Mouse (Mus musculus): ENCODE data around the gene Cfap73.

Cfap73 gene

GRCm38 (mm10) chr5:120634131-120634530, at the start of gene Cfap73:
Gene Cfap73, minus strand, starts transcription at chr5:120634235.
- no peak for DNase-seq (ENCODE audit: extremely low read depth, low read depth, low spot score)

GRCm38 (mm10) chr5:120682982-120683771, 49.1 kb upstream of the Cfap73 start:
- no peak for DNase-seq (ENCODE audit: extremely low read depth, low read depth, low spot score)

DNA sequence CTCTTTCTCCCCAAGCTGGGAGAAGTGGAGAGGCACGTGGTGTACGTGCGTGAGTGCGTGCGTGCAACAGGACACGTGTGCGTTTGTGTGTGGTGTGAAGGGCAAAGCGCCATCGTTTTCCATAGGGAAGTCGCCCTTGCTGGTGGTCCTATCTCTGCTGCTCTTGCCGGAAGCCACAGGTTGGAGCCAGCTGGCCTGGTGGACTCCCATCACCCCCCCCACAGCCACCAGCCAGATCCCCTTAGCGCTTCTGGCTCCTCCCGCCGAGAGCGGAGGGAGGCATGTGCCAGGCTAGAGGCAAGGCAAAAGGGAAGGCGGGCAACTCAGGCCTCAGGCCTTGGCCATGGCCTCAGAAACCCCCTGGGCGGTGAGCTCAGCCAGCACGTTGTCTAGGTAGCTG, 46.9 kb upstream of the Cfap73 start:
- DNase-seq (ENCODE audit: extremely low read depth, low read depth, low spot score): no peak

GRCm38 (mm10) chr5:120679676-120680555, 45.9 kb upstream of the Cfap73 start:
- no peak for DNase-seq (ENCODE audit: extremely low read depth, low read depth, low spot score)

DNA sequence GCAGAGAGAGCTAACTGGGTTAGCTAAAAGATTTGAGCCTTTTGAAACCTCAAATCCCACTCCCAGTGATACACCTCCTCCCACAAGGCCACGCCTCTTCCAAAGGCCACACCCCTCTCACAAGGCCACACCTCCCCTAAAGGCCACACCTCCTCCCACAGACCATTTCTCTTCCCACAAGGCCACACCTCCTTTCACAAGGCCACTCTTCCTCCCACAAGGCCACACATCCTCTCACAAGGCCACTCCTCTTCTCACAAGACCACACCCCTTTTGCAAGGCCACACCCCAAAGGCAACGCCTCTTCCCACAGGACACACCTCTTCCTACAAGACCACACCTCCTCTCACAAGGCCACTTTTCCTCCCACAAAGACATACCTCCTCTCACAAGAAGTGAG, 43.5 kb upstream of the Cfap73 start:
- DNase-seq (ENCODE audit: extremely low read depth, low read depth, low spot score): no peak

DNA sequence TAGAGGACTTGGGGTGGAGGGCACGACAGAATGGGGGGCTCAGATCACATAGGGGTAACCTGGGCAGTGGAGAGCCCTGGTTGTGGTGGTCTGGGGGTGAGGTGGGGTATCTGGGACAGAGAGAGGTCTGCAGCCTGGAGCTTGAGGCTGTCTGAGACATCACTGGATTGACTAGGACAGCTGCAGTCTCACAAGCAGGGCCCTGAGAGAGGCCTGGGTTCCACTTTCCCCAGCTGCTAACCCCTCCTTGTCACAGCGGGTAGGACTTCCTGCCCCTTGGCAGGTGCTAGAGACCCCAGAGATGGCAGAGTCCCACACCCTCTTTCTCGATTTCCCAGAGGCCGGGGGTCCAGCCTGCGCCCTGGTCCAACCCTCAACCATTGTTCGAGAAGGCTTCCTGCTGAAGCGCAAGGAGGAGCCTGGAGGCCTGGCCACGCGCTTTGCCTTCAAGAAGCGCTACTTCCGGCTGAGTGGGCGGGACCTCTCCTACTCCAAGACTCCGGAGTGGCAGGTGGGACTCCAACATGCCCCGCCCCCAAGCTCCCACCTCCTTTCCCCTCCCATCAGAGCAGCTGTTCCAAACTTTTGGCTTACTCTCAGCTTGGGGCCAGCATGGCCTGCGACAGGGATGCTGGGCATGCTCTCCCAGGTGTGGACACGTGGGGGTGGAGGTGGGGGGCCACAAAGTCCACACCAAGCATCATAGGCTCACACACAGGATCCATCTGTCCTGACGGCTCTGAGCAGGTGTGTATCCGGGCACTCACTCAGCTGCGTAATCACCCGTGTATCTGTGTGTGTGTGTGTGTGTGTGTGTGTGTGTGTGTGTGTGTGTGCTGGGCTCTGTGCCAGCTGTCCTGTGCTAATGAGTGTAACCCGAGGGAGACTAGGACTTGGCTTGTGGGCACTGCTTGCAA, 40.5 kb upstream of the Cfap73 start:
- no peak for DNase-seq (ENCODE audit: extremely low read depth, low read depth, low spot score)

- DNase-seq (ENCODE audit: extremely low read depth, low read depth, low spot score): no peak
Measured at GRCm38 (mm10) chr5:120673626-120674025, 39.6 kb upstream of the Cfap73 start.

DNA sequence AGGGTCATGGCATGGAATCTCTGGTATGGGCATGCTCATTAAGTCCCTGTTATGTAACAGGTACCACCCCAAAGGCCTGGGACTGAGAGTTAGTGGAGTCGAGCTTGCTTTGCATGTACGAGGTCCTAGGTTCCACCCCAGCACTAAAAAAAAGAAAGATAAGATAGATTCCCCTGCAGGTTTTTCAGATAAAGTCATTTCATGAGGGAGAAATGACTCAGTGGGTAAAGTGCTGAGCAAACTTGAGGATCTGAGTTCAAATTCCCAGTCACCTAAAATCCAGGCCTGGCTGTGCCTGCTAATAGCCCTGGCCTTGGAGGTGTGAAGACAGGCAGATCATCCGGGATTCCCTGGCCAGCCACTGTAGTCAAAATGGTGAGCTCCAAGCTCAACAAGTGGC, 37.8 kb upstream of the Cfap73 start:
- DNase-seq (ENCODE audit: extremely low read depth, low read depth, low spot score): no peak

- no peak for DNase-seq (ENCODE audit: extremely low read depth, low read depth, low spot score)
Measured at GRCm38 (mm10) chr5:120670132-120670531, 36.1 kb upstream of the Cfap73 start.

DNA sequence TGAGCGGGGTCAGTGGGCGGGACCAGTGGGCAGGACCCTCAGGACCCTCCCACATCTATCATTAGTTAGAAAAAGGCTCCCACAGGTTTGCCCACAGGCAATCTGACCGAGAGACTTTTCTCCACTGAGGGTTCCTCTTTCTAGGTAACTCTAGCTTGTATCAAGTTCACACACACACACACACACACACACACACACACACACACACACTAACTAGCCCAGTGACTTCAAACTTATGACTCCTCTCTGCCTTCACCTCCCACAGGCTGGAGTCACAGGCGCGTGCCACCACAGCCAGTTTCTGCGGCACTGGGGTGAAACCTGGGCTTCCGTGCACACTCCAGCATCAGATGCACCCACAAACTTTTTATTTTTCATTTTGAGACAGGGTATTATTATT, 34.7 kb upstream of the Cfap73 start:
- DNase-seq (ENCODE audit: extremely low read depth, low read depth, low spot score): no peak

GRCm38 (mm10) chr5:120664888-120665287, 30.9 kb upstream of the Cfap73 start:
- DNase-seq (ENCODE audit: extremely low read depth, low read depth, low spot score): no peak

DNA sequence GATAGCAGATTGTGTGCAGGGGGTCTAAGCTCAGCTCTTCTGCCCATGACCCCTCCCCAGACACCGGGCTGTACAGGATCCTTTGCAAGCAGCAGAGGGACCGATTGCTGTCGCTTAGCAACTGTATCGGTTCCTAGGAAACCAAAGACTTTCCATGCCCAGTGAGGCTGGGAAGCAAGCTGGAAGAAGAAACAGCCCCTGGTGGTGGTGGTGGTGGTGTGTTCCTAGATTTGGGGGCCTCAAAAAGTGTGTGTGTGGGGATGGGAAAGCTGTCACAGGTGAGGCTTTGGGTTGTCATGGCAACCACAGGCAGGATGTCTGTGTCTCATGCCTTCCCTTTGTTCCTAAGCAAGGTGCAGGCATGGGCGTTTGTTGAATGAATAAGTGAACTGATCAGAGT, 26.8 kb upstream of the Cfap73 start:
- no peak for DNase-seq (ENCODE audit: extremely low read depth, low read depth, low spot score)

DNA sequence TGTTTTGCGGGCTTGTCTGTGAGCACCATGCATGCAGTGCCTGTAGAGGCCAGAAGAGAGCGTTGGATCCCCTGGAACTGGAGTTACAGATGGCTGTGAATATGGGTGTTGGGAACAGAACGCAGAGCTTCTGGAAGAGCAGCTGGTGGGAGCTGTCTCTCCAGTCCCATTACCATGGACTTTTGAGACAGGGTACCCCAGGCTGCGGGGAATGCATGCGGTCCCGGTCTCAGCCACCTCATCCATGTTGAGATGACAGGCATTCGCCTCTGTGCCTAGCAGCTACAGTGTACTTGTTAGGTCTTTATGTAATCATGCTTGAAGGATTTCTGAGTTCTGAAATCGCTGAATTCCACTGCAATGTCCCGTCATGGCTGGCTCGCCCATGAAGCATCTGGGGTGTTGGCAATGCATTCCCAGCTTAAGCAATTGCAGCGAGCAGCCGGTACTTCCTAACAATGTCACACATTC, 22.3 kb upstream of the Cfap73 start:
- no peak for DNase-seq (ENCODE audit: extremely low read depth, low read depth, low spot score)

- no peak for DNase-seq (ENCODE audit: extremely low read depth, low read depth, low spot score)
Measured at GRCm38 (mm10) chr5:120653873-120654272, 19.8 kb upstream of the Cfap73 start.

- no peak for DNase-seq (ENCODE audit: extremely low read depth, low read depth, low spot score)
Measured at GRCm38 (mm10) chr5:120652915-120653701, 19.1 kb upstream of the Cfap73 start.

GRCm38 (mm10) chr5:120651230-120651629, 17.2 kb upstream of the Cfap73 start:
- no peak for DNase-seq (ENCODE audit: extremely low read depth, low read depth, low spot score)

- no peak for DNase-seq (ENCODE audit: extremely low read depth, low read depth, low spot score)
Measured at GRCm38 (mm10) chr5:120649938-120650337, 15.9 kb upstream of the Cfap73 start.

DNA sequence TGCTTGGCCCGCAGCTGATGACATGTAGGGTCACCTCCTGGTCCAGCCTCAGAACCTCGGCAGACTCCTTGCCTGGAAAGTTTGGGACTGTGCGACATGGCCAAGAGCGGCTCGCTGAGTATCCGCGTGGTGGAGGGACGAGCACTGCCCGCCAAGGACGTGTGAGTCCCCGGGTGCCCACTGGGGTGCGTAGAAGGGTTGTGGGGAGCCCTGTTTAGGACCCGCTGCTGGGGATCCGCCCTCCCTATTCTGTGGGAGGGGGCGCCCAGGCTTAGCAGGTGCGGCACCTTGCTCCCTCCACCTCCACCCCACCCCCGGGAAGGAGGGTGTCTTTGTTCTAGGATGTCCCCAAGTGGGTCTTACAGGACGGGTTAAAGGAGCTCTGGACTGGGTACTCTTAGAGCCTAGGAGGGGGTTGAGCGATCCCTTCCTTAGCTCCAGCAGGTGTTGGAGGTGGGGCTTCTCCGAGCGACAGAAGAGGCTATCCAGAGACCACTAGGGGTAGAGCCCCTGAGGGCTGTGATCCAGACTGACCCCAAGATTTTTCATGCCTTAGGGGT, 15.4 kb upstream of the Cfap73 start:
- DNase-seq (ENCODE audit: extremely low read depth, low read depth, low spot score): no peak

DNA sequence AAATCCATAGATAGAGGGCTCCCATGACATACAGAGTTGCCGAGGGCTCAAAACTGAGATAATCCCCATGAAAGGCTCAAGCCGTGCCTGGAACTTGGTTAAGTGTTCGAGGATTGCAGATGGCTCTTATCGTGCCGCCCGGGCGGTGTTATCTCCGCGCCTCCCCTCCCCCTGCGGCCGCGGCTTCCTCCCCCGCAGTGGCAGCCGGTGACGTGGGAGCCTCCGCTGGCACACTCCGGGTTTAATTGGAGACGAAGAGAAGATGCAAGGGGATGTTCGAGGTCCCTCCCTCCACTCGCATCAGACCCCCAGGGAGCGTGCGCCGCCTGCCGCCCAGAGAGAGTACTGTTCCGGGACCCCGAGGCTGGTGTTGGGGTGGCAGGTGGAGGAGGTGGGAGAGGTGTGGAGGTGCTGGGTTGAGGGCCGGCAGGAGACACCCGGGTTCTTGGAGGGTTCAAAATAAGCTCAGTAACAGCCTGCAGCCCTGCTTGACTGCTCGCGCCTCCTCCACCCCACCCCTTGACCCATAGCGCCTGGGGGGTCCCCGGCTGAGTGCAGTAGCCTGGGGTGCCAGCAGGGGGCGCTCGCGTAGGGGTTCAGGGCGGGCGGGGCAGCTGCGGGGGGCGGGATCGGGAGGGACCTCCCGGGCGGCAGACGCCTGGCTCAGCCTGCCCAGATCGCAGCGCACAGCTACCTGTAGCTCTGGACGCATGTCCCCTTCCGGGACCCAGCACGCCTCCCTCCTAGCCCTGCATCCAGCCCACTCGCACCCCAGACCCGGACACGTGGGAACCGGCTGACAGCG, 14.7 kb upstream of the Cfap73 start, which contains the start of gene Rasal1:
Gene Rasal1 (plus strand): TSS at position 244 of the 805 bp plus-strand sequence.
- DNase-seq (ENCODE audit: extremely low read depth, low read depth, low spot score): no peak
